Mouse (Mus musculus) frontal cortex, postnatal 14 days (tissue): ENCODE measurements around the gene Slc6a12.

Source experiments
- DNase-seq, 2 experiments: peaks; one replicate each; pipeline ENCODE4 v3.0.0; 2022; ENCODE audit warnings: low spot score in 2 of 2

The Slc6a12 gene

DNA sequence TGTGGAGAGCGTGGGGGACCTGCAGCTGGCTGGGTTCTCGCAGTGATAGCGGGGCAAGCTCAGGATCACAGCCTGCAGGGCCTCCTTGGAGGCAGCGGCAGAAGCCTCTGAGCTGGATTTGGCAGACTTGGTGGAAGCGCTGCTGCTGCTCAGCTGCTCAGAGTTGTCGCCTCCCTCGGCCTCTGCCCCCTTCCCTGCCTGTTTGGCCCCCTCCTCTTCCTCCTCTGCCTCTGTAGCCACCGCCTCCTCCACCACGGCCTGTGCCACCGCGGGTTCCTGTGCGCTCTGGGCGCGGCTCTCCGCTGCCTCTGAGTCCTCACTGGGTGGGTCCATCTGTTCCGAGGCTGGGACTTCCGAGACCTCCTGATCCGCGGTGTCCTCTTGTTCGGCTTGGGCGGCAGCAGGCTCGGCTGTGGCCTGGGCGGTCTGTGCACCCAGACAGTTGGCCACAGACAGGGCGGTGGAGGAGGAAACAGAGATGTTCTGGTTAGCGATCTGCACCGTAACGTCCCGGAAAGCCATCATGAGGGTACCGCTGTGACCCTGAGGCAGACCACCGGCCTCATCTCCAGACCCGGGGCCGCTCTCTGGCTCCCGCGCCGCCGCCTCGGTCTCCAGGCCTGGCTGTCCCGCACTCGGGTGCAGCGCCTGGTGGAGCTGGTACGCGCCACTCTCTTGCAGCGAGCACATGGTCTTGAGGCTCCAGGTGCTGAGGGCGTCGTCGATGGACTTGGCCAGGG lies 69.9 kb downstream of the Slc6a12 start:
- no peak for DNase-seq
